Mouse (Mus musculus) R1 (cell line): ENCODE results near the gene Scgb2b12.
"Not testable (repeated sequence)": the region's sequence is repeated elsewhere in the genome, so short reads cannot be mapped to it uniquely, and the experiment has no call there.

ENCODE experiments used
- DNase-seq: peaks from one replicate; pipeline ENCODE4 v3.0.0-alpha.2; 2018; ENCODE audit warnings: low read depth, low spot score

Scgb2b12 gene

DNA sequence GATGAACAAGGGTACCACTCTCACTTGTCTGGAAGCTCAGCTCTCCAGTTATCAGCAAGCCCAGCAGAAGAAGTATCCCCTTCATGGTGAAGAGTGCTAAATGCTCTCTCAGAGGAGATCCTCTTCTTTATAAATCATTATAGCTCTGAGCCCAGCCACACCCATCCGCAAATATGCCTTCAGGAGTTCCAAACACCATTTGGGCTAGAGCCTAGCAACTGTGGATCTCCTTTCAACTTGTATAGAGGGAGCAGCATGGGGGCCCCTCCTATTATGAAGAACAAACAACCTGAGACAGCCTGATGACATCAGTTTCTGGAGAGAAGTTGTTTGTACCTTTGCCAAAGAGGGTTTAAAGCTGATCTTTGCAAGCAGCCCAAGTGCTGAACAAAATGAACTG is at the start of gene Scgb2b12:
Scgb2b12 (minus strand) TSS at position 101 of the 400 bp plus-strand sequence.
- not testable (repeated sequence) for DNase-seq

DNA sequence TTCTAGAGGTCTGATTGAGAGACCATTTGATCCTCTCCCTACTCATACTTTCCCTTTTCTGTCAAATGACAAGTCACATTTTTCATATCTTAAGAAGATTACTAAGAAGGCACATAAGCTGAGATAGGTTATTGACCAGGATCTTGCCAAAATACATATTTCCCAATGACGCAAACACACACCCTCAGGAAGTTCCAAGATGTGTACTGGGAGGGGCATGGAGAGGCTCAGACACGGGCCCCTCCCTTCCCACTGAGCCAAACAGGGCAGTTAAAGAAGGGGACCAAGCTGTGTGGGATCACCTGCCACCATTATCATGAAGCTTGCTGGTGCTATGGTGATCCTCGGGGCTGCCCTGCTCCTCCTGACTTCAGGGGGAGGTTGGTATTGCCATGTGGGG is 6.8 kb upstream of the Scgb2b12 start, which contains the start of gene Scgb1b12:
Scgb1b12 (plus strand) TSS at position 301 of the 400 bp plus-strand sequence.
- not testable (repeated sequence) for DNase-seq
